Mouse (Mus musculus) lung, embryonic 16.5 days (tissue): Measurements from ENCODE around the gene Ciita. TPM values are rescaled to one million over a fixed set of nuclear protein-coding genes. Genes with fewer than 3 reads are reported as not detected.

Experiments used
- ATAC-seq: fragments of 200-750 bp; cut with Nextera tagmentation; 2 replicates; pipeline ENCODE4 v1.8.0; 2017; ENCODE audit warnings: low read depth, mild to moderate bottlenecking, moderate library complexity
- H3K27ac ChIP-seq: fragments of 300-500 bp; sonication (generic); 2 replicates; pipeline ENCODE4 v1.5.1; 2014; ENCODE audit warnings: mild to moderate bottlenecking, control low read depth, low read length
- H3K27me3 ChIP-seq: fragments of 300-500 bp; sonication (generic); 2 replicates; pipeline ENCODE4 v1.6.1; 2014; ENCODE audit warnings: low read depth, low read length, mixed read lengths; ENCODE audit not compliant: control insufficient read depth, insufficient read depth
- H3K36me3 ChIP-seq: fragments of 300-500 bp; sonication (generic); 2 replicates; pipeline ENCODE4 v1.6.1; 2014; ENCODE audit warnings: low read length; ENCODE audit not compliant: control insufficient read depth, insufficient read depth
- H3K4me1 ChIP-seq: fragments of 300-500 bp; sonication (generic); replicated peaks from 2 replicates; pipeline ENCODE4 v1.6.1; 2014; ENCODE audit warnings: low read length, mixed read lengths; ENCODE audit not compliant: control insufficient read depth, insufficient read depth
- H3K4me2 ChIP-seq: fragments of 300-500 bp; sonication (generic); 2 replicates; pipeline ENCODE4 v1.6.1; 2014; ENCODE audit warnings: low read depth, low read length, control low read depth
- H3K4me3 ChIP-seq: fragments of 300-500 bp; sonication (generic); 2 replicates; pipeline ENCODE4 v1.5.1; 2014; ENCODE audit warnings: mild to moderate bottlenecking, low read length, control low read depth
- H3K9ac ChIP-seq: fragments of 300-500 bp; sonication (generic); 2 replicates; pipeline ENCODE4 v1.6.1; 2014; ENCODE audit warnings: low read length, control low read depth
- H3K9me3 ChIP-seq: fragments of 300-500 bp; sonication (generic); 2 replicates; pipeline ENCODE4 v1.6.1; 2016; ENCODE audit warnings: low read length; ENCODE audit not compliant: control insufficient read depth
- WGBS: fragments of 180-500 bp; shearing (Covaris S2); extraction: QIAGEN DNeasy Blood & Tissue Kit; methylation state at CpG from one replicate; pipeline ENCODE4 v1.1.7; 2014; 5-methylcytosine and 5-hydroxymethylcytosine counted together
- polyA plus RNA-seq: library from polyadenylated mRNA; unstranded; fragments of >200 nt; fragmentation: Nextera tagmentation; extraction: Ambion mirVana; gene quantifications from 2 replicates; pipeline ENCODE4 v1.2.1, GENCODE M21; 2015

Gene Ciita
- polyA plus RNA-seq, 1 experiment from 2014 or later, result 0.92 TPM

DNA sequence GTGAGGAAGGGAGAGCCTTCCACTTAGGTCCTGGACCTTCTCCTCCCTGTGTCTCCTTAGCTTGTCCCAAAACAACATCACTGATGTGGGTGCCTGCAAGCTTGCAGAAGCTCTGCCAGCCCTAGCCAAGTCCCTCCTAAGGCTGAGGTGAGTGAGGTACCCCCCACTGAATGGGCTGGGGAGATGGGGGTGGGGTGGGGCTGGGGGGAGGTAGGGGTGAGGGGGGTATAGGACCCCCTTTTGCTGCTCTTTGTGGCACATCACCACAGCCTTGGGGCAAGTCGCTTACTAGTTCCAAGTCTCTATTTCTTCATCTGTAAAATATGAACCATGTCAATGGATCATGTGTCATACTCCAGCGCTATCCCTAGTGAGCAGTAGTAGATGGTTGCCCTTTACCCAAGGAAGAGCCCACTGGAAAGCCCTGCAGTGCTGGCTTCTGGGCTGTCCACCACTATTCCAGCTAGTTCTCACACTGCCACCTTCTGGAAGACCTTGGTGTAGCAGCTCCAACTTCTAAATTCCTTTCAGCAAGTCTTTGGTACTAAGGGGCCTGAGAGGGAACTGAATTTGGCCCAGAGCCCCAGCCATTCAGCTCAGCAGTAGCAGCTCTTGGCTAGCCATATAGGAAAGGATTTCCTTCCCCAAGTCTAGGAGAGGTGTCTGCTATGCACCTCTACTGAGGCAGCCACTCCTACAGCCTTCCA is 41.2 kb downstream of the Ciita start:
- H3K36me3 ChIP-seq, result no peaks in the 10 kb centered on the region
- H3K27ac ChIP-seq, result no peak overlapping the region
- no peak overlapping the region for H3K4me2 ChIP-seq
- H3K27me3 ChIP-seq, result no peaks in the 10 kb centered on the region
- H3K9me3 ChIP-seq, result no peaks in the 10 kb centered on the region
- 0 out of 2 replicates have a peak, but pooled peaks cover 3% of the 10 kb centered on the region for H3K4me1 ChIP-seq
- H3K9ac ChIP-seq, result no peak overlapping the region
- H3K4me3 ChIP-seq, result no peak overlapping the region
- peak; percentile 68 for ATAC-seq
- 30% methylated on average over 2 of the region's 2 CpGs for WGBS

DNA sequence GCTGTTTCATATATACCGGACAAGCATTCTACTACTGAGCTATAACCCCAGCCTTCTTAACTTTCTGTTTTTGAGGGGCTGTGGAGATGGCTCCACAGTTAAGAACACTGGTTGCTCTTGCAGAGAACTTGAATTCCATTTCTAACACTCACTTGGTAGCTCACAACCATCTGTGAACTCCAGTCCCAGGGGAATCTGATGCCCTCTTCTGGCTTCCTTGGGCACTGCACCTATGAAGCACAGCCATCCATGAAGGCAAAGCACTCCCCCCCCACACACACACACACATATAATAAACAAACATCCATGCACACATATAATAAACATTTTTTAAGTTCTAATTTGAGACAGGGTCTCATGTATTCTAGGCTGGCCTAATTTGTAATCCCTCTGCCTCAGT is 43.0 kb downstream of the Ciita start:
- Histone ChIP-seq H3K4me2 (no peak overlapping the region), H3K4me3 (no peak overlapping the region), H3K27ac (no peak overlapping the region), H3K9ac (no peak overlapping the region), H3K4me1 (0 out of 2 replicates have a peak, but pooled peaks cover 3% of the 10 kb centered on the region), H3K9me3 (no peaks in the 10 kb centered on the region), H3K36me3 (no peaks in the 10 kb centered on the region), H3K27me3 (no peaks in the 10 kb centered on the region)
- no peak for ATAC-seq
- 67% methylated on average over 1 of the region's 1 CpGs for whole genome bisulfite sequencing

DNA sequence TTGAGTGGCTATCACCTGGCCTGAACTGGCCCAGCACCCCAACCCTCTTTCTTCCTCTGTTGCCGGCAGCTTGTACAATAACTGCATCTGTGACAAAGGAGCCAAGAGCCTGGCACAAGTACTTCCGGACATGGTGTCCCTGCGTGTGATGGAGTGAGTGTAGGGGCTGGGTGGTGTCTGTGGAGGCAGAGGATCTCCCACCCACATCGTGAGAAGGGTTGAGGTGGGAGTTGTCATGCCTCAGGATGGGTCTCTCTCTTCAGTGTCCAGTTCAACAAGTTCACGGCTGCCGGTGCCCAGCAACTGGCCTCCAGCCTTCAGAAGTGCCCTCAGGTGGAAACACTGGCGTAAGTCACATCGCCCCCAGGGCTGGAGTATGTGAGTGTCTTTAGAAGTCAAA is 43.8 kb downstream of the Ciita start:
- Histone ChIP-seq H3K4me1 (0 out of 2 replicates have a peak, but pooled peaks cover 3% of the 10 kb centered on the region), H3K27ac (no peak overlapping the region), H3K4me3 (no peak overlapping the region), H3K4me2 (no peak overlapping the region), H3K36me3 (no peaks in the 10 kb centered on the region), H3K27me3 (no peaks in the 10 kb centered on the region), H3K9ac (no peak overlapping the region), H3K9me3 (no peaks in the 10 kb centered on the region)
- no peak for ATAC-seq
- 80% methylated on average over 8 of the region's 8 CpGs for WGBS

DNA sequence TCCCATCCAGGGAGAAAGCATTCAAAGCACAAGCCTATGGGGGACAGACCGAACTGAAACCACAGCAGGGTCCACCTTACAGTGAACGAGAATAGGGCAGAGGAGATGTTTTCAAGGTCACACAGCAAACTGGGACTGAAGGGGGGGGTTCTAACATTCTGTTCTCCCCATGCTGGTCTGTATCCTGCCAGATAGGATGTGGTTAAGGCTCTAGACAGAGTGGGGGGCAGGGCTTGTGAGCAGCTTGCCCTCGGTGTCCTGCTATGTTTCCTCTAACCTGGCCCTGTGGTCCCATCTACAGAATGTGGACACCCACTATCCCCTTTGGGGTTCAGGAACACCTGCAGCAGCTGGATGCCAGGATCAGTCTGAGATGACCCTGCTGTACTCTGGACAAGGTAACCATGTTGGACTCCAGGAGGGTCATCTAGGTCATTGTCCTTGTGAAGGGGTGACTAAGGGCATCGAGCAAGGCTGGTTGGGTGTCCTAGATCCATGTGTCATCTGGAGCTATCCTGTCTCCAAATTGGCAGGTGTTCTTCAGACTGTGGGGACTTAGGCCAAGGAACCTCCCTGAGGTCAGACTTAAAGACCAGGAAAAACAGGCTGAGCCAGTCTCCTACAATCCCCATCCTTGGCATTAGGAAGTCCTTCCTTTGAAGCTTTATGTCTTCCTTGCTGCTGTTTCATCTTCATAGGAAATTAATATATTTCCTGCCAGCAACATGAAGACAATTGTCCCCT is 45.2 kb downstream of the Ciita start:
- H3K27me3 ChIP-seq, result no peaks in the 10 kb centered on the region
- H3K9ac ChIP-seq, result no peak overlapping the region
- H3K36me3 ChIP-seq, result peaks cover 7% of the 10 kb centered on the region
- H3K9me3 ChIP-seq, result no peaks in the 10 kb centered on the region
- no peak overlapping the region for H3K4me3 ChIP-seq
- H3K4me2 ChIP-seq, result no peak overlapping the region
- H3K27ac ChIP-seq, result no peak overlapping the region
- no peak for ATAC-seq
- H3K4me1 ChIP-seq, result 0 out of 2 replicates have a peak, but pooled peaks cover 3% of the 10 kb centered on the region
- 82% methylated on average over 4 of the region's 4 CpGs for WGBS

DNA sequence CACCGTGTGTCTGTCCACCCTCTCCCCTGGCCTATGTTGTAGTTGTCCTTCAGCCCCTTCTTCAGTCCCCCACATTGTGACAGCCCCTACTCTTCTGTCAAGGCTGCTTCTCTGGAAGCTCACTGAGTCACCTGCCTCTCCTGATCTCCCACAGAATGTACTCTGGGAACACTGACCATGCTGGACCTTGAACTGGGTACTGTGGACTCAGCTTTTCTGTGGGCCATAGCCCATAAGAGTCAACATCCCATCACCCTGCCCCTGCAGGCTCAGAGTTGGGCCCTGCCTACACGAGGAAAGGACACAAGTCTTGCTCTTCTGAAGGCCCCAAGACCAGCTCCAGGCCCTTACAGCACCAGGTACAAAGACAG is 45.7 kb downstream of the Ciita start:
- ATAC-seq, result no peak
- Histone ChIP-seq H3K4me1 (0 out of 2 replicates have a peak, but pooled peaks cover 3% of the 10 kb centered on the region), H3K36me3 (peaks cover 11% of the 10 kb centered on the region), H3K9me3 (no peaks in the 10 kb centered on the region), H3K27me3 (no peaks in the 10 kb centered on the region), H3K27ac (no peak overlapping the region), H3K9ac (no peak overlapping the region), H3K4me3 (no peak overlapping the region), H3K4me2 (no peak overlapping the region)
- WGBS, result 62% methylated on average over 2 of the region's 2 CpGs

GRCm38 (mm10) chr16:10527046-10527644 is 47.3 kb downstream of the Ciita start:
- no peak overlapping the region for H3K27ac ChIP-seq
- WGBS, result 70% methylated on average over 6 of the region's 6 CpGs
- no peaks in the 10 kb centered on the region for H3K27me3 ChIP-seq
- no peak overlapping the region for H3K4me2 ChIP-seq
- no peaks in the 10 kb centered on the region for H3K9me3 ChIP-seq
- H3K36me3 ChIP-seq, result peaks cover 11% of the 10 kb centered on the region
- no peak for ATAC-seq
- no peak overlapping the region for H3K4me3 ChIP-seq
- H3K4me1 ChIP-seq, result no peaks in the 10 kb centered on the region
- no peak overlapping the region for H3K9ac ChIP-seq

- H3K27ac ChIP-seq, result no peak overlapping the region
- H3K4me3 ChIP-seq, result no peak overlapping the region
- WGBS, result 74% methylated on average over 3 of the region's 3 CpGs
- no peak overlapping the region for H3K4me2 ChIP-seq
- no peaks in the 10 kb centered on the region for H3K9me3 ChIP-seq
- H3K27me3 ChIP-seq, result no peaks in the 10 kb centered on the region
- no peak overlapping the region for H3K9ac ChIP-seq
- H3K4me1 ChIP-seq, result no peaks in the 10 kb centered on the region
- peaks cover 11% of the 10 kb centered on the region for H3K36me3 ChIP-seq
- no peak for ATAC-seq
Measured at GRCm38 (mm10) chr16:10528382-10528781, 48.5 kb downstream of the Ciita start.

- 76% methylated on average over 4 of the region's 4 CpGs for WGBS
- Histone ChIP-seq H3K27ac (no peak overlapping the region), H3K36me3 (peaks cover 11% of the 10 kb centered on the region), H3K4me2 (no peak overlapping the region), H3K4me1 (no peaks in the 10 kb centered on the region), H3K9ac (no peak overlapping the region), H3K27me3 (no peaks in the 10 kb centered on the region), H3K4me3 (no peak overlapping the region), H3K9me3 (no peaks in the 10 kb centered on the region)
- ATAC-seq, result no peak
Measured at GRCm38 (mm10) chr16:10530179-10530578, 50.3 kb downstream of the Ciita start.

DNA sequence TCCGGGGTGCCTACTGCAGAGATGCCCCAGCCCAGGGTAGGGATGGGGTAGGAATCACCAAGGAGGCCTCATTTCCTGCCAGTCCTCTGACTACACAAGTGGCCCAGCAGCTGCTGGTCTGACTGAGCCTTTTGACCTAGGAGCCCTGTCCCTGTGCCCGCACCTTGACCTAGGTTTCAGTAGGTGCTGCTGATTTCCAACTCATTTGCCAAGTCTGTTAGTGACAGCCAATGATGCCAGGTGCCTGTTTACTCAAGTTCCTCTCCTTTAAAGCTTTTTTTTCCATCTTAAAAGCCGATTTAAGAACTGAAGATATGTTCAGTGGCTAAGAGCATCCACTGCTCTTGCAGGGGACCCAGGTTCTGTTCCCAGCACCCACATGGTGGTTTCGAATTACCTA is 53.9 kb downstream of the Ciita start:
- no peak overlapping the region for H3K27ac ChIP-seq
- no peak overlapping the region for H3K9ac ChIP-seq
- H3K4me3 ChIP-seq, result no peak overlapping the region
- no peaks in the 10 kb centered on the region for H3K9me3 ChIP-seq
- H3K4me1 ChIP-seq, result no peaks in the 10 kb centered on the region
- ATAC-seq, result no peak
- H3K36me3 ChIP-seq, result peaks cover 16% of the 10 kb centered on the region
- WGBS, result 89% methylated on average over 4 of the region's 4 CpGs
- no peaks in the 10 kb centered on the region for H3K27me3 ChIP-seq
- no peak overlapping the region for H3K4me2 ChIP-seq
